Mouse (Mus musculus) cortical plate, adult 2 months (tissue): ENCODE measurements around the gene Echdc2.

Experiments
- CTCF ChIP-seq: fragments of 200-500 bp; IDR thresholded peaks from 2 replicates; pipeline ENCODE4 v1.5.1; 2011; ENCODE audit warnings: mild to moderate bottlenecking, control low read depth, low read length; ENCODE audit not compliant: insufficient read depth; ENCODE audit errors: extremely low read depth
- POLR2A ChIP-seq: fragments of 200-500 bp; IDR thresholded peaks from 2 replicates; pipeline ENCODE4 v1.6.1; 2011; ENCODE audit warnings: mild to moderate bottlenecking, low read length, control low read depth; ENCODE audit not compliant: insufficient read depth; ENCODE audit errors: extremely low read depth

DNA sequence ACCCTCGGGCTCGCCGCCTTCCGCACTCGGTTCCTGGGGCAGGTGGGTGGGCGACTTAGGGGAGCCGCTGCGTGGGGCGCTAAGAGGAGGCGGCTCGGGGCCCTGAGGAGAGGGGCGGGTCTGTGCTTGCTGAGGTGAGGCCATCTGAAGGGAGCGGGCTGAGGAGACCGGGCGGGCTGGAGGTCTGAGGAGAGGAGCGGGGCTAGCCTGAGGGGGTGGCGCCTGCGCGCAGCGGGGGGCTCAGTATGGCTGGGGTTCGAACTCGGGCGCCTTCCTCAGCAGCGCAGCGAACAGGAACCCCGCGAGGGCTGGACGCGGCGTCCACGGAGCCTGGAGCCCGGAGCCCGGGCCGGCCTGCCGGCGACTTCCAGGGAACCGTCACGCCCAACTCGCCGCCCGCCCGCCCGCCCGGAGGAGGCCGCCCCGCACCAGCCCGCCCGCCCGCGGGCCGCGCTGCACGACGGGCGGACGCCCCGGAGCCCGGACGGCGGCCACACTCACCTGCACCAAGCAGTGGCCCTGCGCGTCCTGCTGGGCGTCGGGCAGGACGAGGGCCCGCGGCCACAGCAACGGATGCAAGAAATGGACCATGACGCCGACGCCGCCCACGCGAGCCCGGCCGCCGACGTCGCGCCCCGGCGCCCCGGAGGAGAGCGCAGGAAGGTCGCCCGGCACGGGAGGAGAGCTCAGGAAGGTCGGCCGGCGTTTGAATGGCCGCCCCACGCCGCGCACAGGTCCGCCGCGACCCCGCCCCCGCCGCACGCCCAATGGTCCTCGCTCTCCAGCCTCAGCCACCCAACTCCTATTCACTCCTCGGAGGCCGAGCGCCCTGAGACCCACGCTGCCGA, 52.3 kb downstream of the Echdc2 start, which contains the start of gene Zyg11a:
- no peak for TF ChIP-seq CTCF
- no peak for TF ChIP-seq POLR2A
